Mouse (Mus musculus) intestine, postnatal 0 days (tissue): ENCODE data around the gene Nhsl1. TPM values are rescaled to one million over a fixed set of nuclear protein-coding genes. Genes with fewer than 3 reads are reported as not detected.

Experiments used
- ATAC-seq: fragments of 200-750 bp; cut with Nextera tagmentation; 2 replicates; pipeline ENCODE4 v1.8.0; 2017; ENCODE audit warnings: mild to moderate bottlenecking, moderate TSS enrichment, moderate library complexity
- H3K27ac ChIP-seq: fragments of 300-500 bp; sonication (generic); 2 replicates; pipeline ENCODE4 v1.5.1; 2014; ENCODE audit warnings: mild to moderate bottlenecking, low read depth, low read length, moderate library complexity
- H3K27me3 ChIP-seq: fragments of 300-500 bp; sonication (generic); replicated peaks from 2 replicates; pipeline ENCODE4 v1.6.1; 2014; ENCODE audit warnings: low read length, mixed read lengths; ENCODE audit not compliant: control insufficient read depth, insufficient read depth
- H3K36me3 ChIP-seq: fragments of 300-500 bp; sonication (generic); 2 replicates; pipeline ENCODE4 v1.6.1; 2014; ENCODE audit warnings: mild to moderate bottlenecking, moderate library complexity; ENCODE audit not compliant: control insufficient read depth, insufficient read depth
- H3K4me1 ChIP-seq: fragments of 300-500 bp; sonication (generic); replicated peaks from 2 replicates; pipeline ENCODE4 v1.6.1; 2014; ENCODE audit warnings: antibody characterized with exemption, low read length, mixed read lengths; ENCODE audit not compliant: control insufficient read depth, insufficient read depth
- H3K4me2 ChIP-seq: fragments of 300-500 bp; sonication (generic); replicated peaks from 2 replicates; pipeline ENCODE4 v1.6.1; 2014; ENCODE audit warnings: low read depth, mild to moderate bottlenecking, moderate library complexity
- H3K4me3 ChIP-seq: fragments of 300-500 bp; sonication (generic); 2 replicates; pipeline ENCODE4 v1.5.1; 2014; ENCODE audit warnings: low read depth, low read length
- H3K9ac ChIP-seq: fragments of 300-500 bp; sonication (generic); 2 replicates; pipeline ENCODE4 v1.6.1; 2014; ENCODE audit warnings: mild to moderate bottlenecking, low read depth, low read length
- H3K9me3 ChIP-seq: fragments of 300-500 bp; sonication (generic); 2 replicates; pipeline ENCODE4 v1.6.1; 2016; ENCODE audit warnings: mixed run types; ENCODE audit not compliant: control insufficient read depth
- CTCF ChIP-seq: sonication (generic); IDR thresholded peaks from 2 replicates; pipeline ENCODE4 v1.5.1; 2016; ENCODE audit warnings: low read depth, mild to moderate bottlenecking, control low read depth, antibody characterized with exemption, moderate library complexity
- WGBS: fragments of 180-500 bp; shearing (Covaris S2); extraction: QIAGEN DNeasy Blood & Tissue Kit; methylation state at CpG from one replicate; pipeline ENCODE4 v1.1.7; 2014; 5-methylcytosine and 5-hydroxymethylcytosine counted together
- polyA plus RNA-seq: library from polyadenylated mRNA; unstranded; fragments of >200 nt; fragmentation: Nextera tagmentation; extraction: Ambion mirVana; gene quantifications from 2 replicates; pipeline ENCODE4 v1.2.1, GENCODE M21; 2015

The Nhsl1 gene
- polyA plus RNA-seq, 1 experiment from 2014 or later: 12.5 TPM

DNA sequence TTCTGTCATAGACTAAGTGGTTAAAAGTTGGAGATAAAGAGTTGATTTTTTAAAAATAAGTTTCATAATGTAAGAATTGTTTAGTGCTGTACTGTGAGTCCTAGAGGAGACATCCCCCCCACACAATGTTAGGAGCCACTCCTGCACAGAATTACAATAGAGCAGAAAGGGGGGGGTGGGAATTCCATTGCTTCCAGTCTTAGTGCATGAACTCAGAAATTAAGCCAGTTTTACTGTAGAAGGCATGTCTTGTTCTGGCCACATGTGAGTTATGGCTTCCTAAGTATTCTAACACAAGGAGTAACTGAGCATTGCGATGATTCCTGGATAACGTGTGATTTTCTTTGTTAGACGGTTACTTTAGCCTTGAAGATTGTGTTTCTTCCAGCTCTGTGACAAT, 112.8 kb downstream of the Nhsl1 start:
- 69% methylated on average over 3 of the region's 3 CpGs for WGBS
- Histone ChIP-seq H3K4me3 (peak overlapping the region; percentile 28; the same call in 1 of the 2 replicates), H3K27ac (no peak overlapping the region), H3K9ac (no peak overlapping the region), H3K36me3 (no peaks in the 10 kb centered on the region), H3K4me1 (no peaks in the 10 kb centered on the region), H3K27me3 (no peaks in the 10 kb centered on the region), H3K4me2 (peak overlapping the region; percentile 59; the same call in 1 of the 2 replicates), H3K9me3 (no peaks in the 10 kb centered on the region)
- no peak for ATAC-seq
- no peak for TF ChIP-seq CTCF

- Histone ChIP-seq H3K9ac (no peak overlapping the region), H3K27me3 (no peaks in the 10 kb centered on the region), H3K27ac (0 out of 2 replicates have a peak overlapping the region, but pooled peaks have one; percentile 3), H3K9me3 (no peaks in the 10 kb centered on the region), H3K4me2 (no peak overlapping the region), H3K4me1 (no peaks in the 10 kb centered on the region), H3K36me3 (no peaks in the 10 kb centered on the region), H3K4me3 (no peak overlapping the region)
- no peak for TF ChIP-seq CTCF
- no peak for ATAC-seq
- WGBS: 75% methylated on average over 6 of the region's 6 CpGs
Measured at GRCm38 (mm10) chr10:18435454-18435853, 116.7 kb downstream of the Nhsl1 start.

- 60% methylated on average over 7 of the region's 7 CpGs for WGBS
- Histone ChIP-seq H3K9me3 (no peaks in the 10 kb centered on the region), H3K27me3 (no peaks in the 10 kb centered on the region), H3K27ac (peak overlapping the region; percentile 3; the same call in 1 of the 2 replicates), H3K4me2 (no peak overlapping the region), H3K4me3 (no peak overlapping the region), H3K36me3 (no peaks in the 10 kb centered on the region), H3K9ac (no peak overlapping the region), H3K4me1 (no peaks in the 10 kb centered on the region)
- ATAC-seq: no peak
- TF ChIP-seq CTCF: no peak
Measured at GRCm38 (mm10) chr10:18435938-18436337, 117.2 kb downstream of the Nhsl1 start.

GRCm38 (mm10) chr10:18437584-18437983, 118.8 kb downstream of the Nhsl1 start:
- no peak overlapping the region for H3K4me3 ChIP-seq
- 67% methylated on average over 2 of the region's 2 CpGs for WGBS
- H3K4me2 ChIP-seq: no peak overlapping the region
- no peaks in the 10 kb centered on the region for H3K36me3 ChIP-seq
- H3K4me1 ChIP-seq: no peaks in the 10 kb centered on the region
- no peak for ATAC-seq
- H3K9me3 ChIP-seq: no peaks in the 10 kb centered on the region
- TF ChIP-seq CTCF: no peak
- no peak overlapping the region for H3K9ac ChIP-seq
- no peak overlapping the region for H3K27ac ChIP-seq
- no peaks in the 10 kb centered on the region for H3K27me3 ChIP-seq

DNA sequence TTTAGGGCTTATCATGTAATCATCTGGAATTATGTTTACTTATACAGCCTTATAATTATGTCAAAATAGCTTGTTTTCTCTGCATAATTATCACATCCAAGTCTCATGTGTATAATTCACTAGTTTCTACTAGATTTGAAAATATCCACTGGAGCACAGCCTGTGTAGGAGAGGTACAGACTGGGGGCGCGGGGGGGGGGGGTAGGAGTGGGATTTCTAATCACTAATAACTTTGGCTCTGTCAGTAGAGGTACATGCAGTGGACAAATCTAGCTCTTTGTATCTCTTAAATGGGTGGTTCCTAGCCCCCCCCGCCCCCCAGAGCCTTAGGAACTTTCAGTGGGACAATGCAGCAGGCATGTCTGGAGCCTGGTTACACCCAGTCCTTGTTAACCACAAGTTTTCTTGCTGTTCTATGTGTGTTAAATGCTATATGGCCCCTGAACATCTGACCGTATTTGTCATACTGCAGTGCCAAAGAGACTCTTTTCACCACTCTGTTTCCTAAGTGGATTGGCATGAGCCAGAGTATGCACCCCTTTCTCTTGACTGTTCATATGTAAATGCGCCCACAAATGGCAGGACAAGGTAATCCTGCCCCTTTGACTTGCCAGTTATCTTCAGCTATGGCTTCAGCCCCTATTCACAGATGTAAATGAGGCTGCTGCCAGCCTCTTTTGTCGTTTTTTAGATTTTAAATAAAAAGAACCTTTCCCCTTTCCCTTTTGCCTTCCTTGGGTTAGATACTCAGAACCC, 127.0 kb downstream of the Nhsl1 start:
- no peak for TF ChIP-seq CTCF
- Histone ChIP-seq H3K27me3 (no peaks in the 10 kb centered on the region), H3K27ac (no peak overlapping the region), H3K36me3 (no peaks in the 10 kb centered on the region), H3K4me1 (no peaks in the 10 kb centered on the region), H3K9me3 (no peaks in the 10 kb centered on the region), H3K4me3 (no peak overlapping the region), H3K4me2 (no peak overlapping the region), H3K9ac (no peak overlapping the region)
- 59% methylated on average over 6 of the region's 6 CpGs for WGBS
- no peak for ATAC-seq

GRCm38 (mm10) chr10:18446359-18446820, 127.6 kb downstream of the Nhsl1 start:
- H3K9ac ChIP-seq: no peak overlapping the region
- H3K4me3 ChIP-seq: no peak overlapping the region
- no peaks in the 10 kb centered on the region for H3K36me3 ChIP-seq
- no peaks in the 10 kb centered on the region for H3K9me3 ChIP-seq
- TF ChIP-seq CTCF: no peak
- no peak overlapping the region for H3K27ac ChIP-seq
- no peak overlapping the region for H3K4me2 ChIP-seq
- ATAC-seq: no peak
- 23% methylated on average over 5 of the region's 7 CpGs for WGBS
- no peaks in the 10 kb centered on the region for H3K27me3 ChIP-seq
- no peaks in the 10 kb centered on the region for H3K4me1 ChIP-seq
